Mouse (Mus musculus) frontal cortex, adult 2 months (tissue): Measurements from ENCODE around the gene Zic2. TPM values are rescaled to one million over a fixed set of nuclear protein-coding genes. Genes with fewer than 3 reads are reported as not detected.
A peak's percentile ranks its signal among the peaks of the same experiment; 100 is the strongest.

ENCODE experiments used
- DNase-seq, 2 experiments: peaks; one replicate each; pipeline ENCODE4 v3.0.0; 2022; ENCODE audit warnings: low spot score in 1 of 2; ENCODE audit errors: extremely low spot score in 1 of 2
- polyA plus RNA-seq: library from polyadenylated mRNA; depleted of rRNA; stranded (reverse); fragments of >200 nt; gene quantifications from 2 replicates; pipeline ENCODE4 v1.2.3, GENCODE M21; 2012; rRNA removed

Gene Zic2
- polyA plus RNA-seq, 1 experiment: 21.3 TPM

- no peak for DNase-seq
Measured at GRCm38 (mm10) chr14:122490441-122491328, 15.4 kb downstream of the Zic2 start, which contains the start of gene Gm10837. Gene Gm10837 (plus strand): TSS chr14:122490586.

- DNase-seq: no peak
Measured at GRCm38 (mm10) chr14:122491521-122491920, 16.3 kb downstream of the Zic2 start.

GRCm38 (mm10) chr14:122492015-122492414, 16.8 kb downstream of the Zic2 start:
- no peak for DNase-seq

GRCm38 (mm10) chr14:122509058-122509457, 33.8 kb downstream of the Zic2 start:
- DNase-seq: peak in 1 of 2 experiments; percentile 29

GRCm38 (mm10) chr14:122511519-122511918, 36.3 kb downstream of the Zic2 start:
- DNase-seq: no peak

GRCm38 (mm10) chr14:122513511-122514036, 38.3 kb downstream of the Zic2 start:
- DNase-seq: no peak

GRCm38 (mm10) chr14:122528475-122528874, 53.2 kb downstream of the Zic2 start:
- no peak for DNase-seq

Other genes with a start within 250 kb of the Zic2 start
- 0.06 and 0.10 TPM in 2 replicates for gene Gm5089, start 24.3 kb upstream of the Zic2 start, polyA plus RNA-seq
- gene Zic5, start 9.8 kb upstream of the Zic2 start, polyA plus RNA-seq: 2.9 and 3.4 TPM in 2 replicates
- not detected in 2 replicates for gene Gm10837, start 15.2 kb downstream of the Zic2 start, polyA plus RNA-seq
- gene Pcca, start 58.9 kb downstream of the Zic2 start, polyA plus RNA-seq: 32.0 and 34.8 TPM in 2 replicates